Mouse (Mus musculus) heart, embryonic 10.5 days (tissue): ENCODE measurements at regions not wholly inside any gene's neighbourhood (a gene's known extent, or its start where the extent isn't known, plus 50 kb on each side); places are given as distances from the start of the nearest gene placed in this dataset.

ENCODE experiments used
- DNase-seq: peaks from one replicate; pipeline ENCODE4 v3.0.0-alpha.2; 2017; ENCODE audit warnings: low spot score
- H3K27ac ChIP-seq: fragments of 300-500 bp; sonication (generic); 2 replicates; pipeline ENCODE4 v1.5.1; 2016; ENCODE audit warnings: mild to moderate bottlenecking
- H3K27me3 ChIP-seq: fragments of 300-500 bp; sonication (generic); 2 replicates; pipeline ENCODE4 v1.6.1; 2016; ENCODE audit warnings: mild to moderate bottlenecking; ENCODE audit not compliant: poor library complexity, insufficient read depth, severe bottlenecking
- H3K36me3 ChIP-seq: fragments of 300-500 bp; sonication (generic); 2 replicates; pipeline ENCODE4 v1.6.1; 2016; ENCODE audit warnings: mild to moderate bottlenecking, moderate library complexity
- H3K4me1 ChIP-seq: fragments of 300-500 bp; sonication (generic); 2 replicates; pipeline ENCODE4 v1.6.1; 2016; ENCODE audit warnings: mild to moderate bottlenecking
- H3K4me3 ChIP-seq: fragments of 300-500 bp; sonication (generic); 2 replicates; pipeline ENCODE4 v1.5.1; 2016; ENCODE audit warnings: mild to moderate bottlenecking, moderate library complexity
- H3K9me3 ChIP-seq: fragments of 300-500 bp; sonication (generic); 2 replicates; pipeline ENCODE4 v1.6.1; 2016; ENCODE audit warnings: mild to moderate bottlenecking, moderate library complexity
- WGBS: fragments of 180-500 bp; shearing (Covaris S2); methylation state at CpG from one replicate; pipeline ENCODE4 v1.1.7; 2016; 5-methylcytosine and 5-hydroxymethylcytosine counted together

DNA sequence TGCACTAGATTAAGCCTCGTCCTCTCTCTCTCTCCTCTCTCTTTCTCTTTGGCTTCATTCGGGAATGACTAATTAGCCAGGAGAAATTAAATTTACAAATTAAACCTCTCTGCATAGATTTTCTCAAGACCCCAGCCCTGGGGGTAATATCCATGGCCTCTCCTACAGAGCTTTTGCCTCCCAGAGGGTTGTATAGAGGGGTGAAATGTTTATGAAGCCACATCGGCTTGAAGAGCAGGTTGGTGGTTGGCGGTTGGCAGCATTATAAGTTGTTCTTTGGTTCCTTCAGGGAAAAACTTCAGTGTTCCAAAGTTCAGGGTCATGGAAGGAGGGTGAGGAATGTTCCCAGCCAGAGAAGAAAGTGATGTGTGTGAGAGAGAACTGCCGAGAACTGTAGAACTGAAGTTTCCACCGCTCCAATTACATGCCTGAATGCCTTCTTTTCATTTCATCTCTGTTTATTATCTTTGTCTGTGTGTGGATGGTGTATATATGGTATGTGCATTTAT lies 97.4 kb upstream of the Adgrf1 start:
- H3K27me3 ChIP-seq = peaks cover 10% of the 10 kb centered on the region; the same call in 1 of the 2 replicates
- peak; percentile 16 for DNase-seq
- H3K4me3 ChIP-seq = no peak overlapping the region
- H3K27ac ChIP-seq = no peak overlapping the region
- H3K9me3 ChIP-seq = no peaks in the 10 kb centered on the region
- H3K4me1 ChIP-seq = no peaks in the 10 kb centered on the region
- WGBS = 81% methylated on average over 6 of the region's 6 CpGs
- H3K36me3 ChIP-seq = no peaks in the 10 kb centered on the region

DNA sequence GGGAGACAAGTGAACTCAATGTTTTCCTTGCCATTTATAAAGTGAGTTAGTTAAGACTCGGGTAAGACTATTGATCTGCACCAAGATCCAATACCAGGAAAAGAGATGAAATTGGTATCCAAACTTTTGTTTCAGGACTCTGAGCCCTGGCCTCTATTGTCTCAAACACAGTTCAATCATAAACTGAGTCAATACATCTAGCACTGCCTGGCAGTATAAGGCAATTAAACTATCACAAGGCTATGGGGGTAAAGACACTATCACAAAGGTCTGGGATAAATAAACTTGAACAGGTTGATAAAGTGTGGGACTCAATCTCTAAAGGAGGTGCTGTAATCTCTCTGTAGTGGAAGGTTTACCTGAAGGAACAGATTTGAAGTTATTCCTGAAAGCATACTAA lies 95.3 kb upstream of the Adgrf1 start:
- Histone ChIP-seq H3K4me3 (no peak overlapping the region), H3K36me3 (no peaks in the 10 kb centered on the region), H3K27ac (no peak overlapping the region), H3K27me3 (peaks cover 10% of the 10 kb centered on the region; the same call in 1 of the 2 replicates), H3K9me3 (no peaks in the 10 kb centered on the region), H3K4me1 (no peaks in the 10 kb centered on the region)
- DNase-seq = no peak
- WGBS = 78% methylated on average over 1 of the region's 1 CpGs

DNA sequence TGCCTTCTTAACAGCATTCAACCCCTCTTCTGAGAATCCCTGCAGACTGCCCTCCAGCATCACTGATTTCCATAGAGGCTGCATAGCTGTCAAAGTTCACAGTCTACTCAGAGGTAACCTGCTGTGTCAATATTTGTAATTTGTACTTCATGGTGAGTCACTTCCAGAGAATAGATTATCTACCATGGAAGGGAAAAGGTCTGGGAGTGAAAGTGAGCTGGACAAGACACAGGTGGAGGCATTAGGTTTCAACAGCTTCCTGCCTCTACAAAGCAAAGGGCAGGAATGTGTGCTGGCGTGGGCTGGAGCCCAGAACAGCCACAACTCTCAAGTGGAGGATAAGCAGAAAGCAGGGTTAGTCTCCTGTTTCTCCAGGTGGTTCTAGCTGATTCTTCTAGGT lies 92.9 kb upstream of the Adgrf1 start:
- no peaks in the 10 kb centered on the region for H3K9me3 ChIP-seq
- H3K4me3 ChIP-seq = no peak overlapping the region
- WGBS = 17% methylated on average over 1 of the region's 1 CpGs
- no peaks in the 10 kb centered on the region for H3K4me1 ChIP-seq
- no peaks in the 10 kb centered on the region; the same call in 1 of the 2 replicates for H3K27me3 ChIP-seq
- no peak for DNase-seq
- no peak overlapping the region for H3K27ac ChIP-seq
- H3K36me3 ChIP-seq = no peaks in the 10 kb centered on the region

DNA sequence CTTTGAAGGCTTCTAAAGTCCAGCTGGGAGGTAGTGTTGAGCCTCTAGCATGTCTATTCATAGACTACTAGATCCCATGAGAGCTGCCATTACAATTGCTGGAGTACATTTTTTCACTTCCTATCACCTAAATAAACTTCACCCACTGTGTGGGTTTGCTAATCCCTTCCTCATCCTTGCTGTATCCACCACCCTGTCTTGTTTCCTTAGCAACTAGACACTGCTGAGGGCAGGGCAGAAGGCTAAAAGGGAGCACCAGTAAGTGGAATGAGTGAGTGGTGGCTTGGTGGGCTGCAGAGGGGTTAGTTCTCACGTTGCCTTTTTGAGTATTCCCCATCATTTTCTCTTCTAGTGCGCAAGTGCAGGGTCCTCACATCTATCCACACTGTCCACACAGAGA lies 80.1 kb upstream of the Adgrf1 start:
- Histone ChIP-seq H3K27me3 (no peaks in the 10 kb centered on the region), H3K4me1 (no peaks in the 10 kb centered on the region), H3K4me3 (no peak overlapping the region), H3K36me3 (no peaks in the 10 kb centered on the region), H3K27ac (no peak overlapping the region), H3K9me3 (no peaks in the 10 kb centered on the region)
- no peak for DNase-seq
- WGBS = 65% methylated on average over 2 of the region's 2 CpGs

DNA sequence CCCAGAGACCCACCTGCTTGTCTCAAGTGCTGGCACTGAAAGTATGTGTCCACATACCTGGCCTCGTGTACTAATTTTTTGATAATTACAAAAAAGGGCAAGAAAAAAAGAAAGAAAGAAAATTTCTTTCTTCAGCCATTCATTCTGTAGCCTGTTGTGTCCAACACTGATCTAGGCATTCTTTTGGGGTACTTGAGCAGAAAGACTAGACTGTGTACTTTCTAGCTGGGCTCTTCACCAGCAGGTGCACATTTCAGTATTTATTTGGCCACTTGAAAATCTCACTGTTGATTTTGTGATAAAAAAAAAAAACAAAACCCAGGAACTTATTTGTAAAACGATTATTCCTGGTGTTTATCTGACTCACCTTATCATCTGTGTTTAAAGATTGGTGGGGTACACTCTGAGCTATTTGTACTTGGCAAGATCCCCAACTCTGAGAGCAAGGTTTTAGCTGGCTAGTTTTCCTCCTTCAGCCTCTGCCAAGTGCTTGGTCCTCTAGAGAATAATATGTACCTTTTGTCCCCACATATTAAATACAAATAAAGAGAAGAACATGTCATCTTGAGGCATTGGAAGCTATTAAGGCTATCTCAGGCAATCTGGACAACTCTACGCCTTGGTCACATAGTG lies 79.2 kb upstream of the Adgrf1 start:
- WGBS = 61% methylated on average over 3 of the region's 3 CpGs
- H3K36me3 ChIP-seq = no peaks in the 10 kb centered on the region
- no peak overlapping the region for H3K27ac ChIP-seq
- H3K4me1 ChIP-seq = no peaks in the 10 kb centered on the region
- H3K27me3 ChIP-seq = no peaks in the 10 kb centered on the region
- no peak for DNase-seq
- no peak overlapping the region for H3K4me3 ChIP-seq
- no peaks in the 10 kb centered on the region for H3K9me3 ChIP-seq

DNA sequence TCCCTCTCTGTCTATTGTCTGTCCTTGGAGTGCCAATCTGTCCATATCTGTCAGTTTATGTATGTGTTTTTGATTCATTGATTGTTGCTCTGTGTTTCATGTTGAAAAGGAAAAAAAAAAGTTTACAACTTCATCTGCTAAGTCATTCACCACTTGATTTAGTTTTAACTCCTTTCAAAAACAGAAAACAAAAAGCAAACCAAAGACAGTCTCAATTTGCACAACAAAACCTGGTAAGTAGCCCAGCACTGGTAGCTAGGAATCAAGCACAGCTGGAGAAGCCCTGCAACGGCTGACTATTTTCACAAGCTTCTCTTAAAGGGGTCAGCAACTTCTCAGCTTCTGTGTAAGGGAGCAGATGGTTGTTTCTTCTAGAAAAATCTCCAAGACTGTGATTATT lies 72.9 kb upstream of the Adgrf1 start:
- 59% methylated on average over 1 of the region's 1 CpGs for WGBS

DNA sequence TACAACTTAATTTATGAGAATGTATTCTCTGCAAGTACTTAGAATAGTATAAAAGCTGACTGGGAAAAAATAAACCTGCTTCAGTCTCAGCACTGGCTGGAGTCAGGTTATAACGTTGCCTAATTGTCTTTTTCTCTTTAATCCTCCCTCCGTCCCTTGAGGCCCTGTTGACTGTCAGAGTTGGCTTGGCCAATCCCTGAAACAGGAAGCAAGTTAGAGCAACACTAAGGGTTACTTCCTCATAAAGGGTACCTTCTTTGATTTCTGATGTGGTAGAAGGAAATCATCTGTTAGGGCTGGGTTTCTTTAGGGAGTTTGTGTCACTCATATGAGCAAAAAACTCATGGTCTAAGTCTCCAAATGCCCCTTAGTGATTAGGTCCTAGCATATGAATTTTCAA lies 69.3 kb upstream of the Adgrf1 start:
- H3K36me3 ChIP-seq = no peaks in the 10 kb centered on the region
- no peak overlapping the region for H3K27ac ChIP-seq
- no peak overlapping the region for H3K4me3 ChIP-seq
- H3K4me1 ChIP-seq = no peaks in the 10 kb centered on the region
- DNase-seq = no peak
- H3K9me3 ChIP-seq = no peaks in the 10 kb centered on the region
- 71% methylated on average over 2 of the region's 2 CpGs for WGBS
- no peaks in the 10 kb centered on the region for H3K27me3 ChIP-seq

More for the DNA sequence above, 72.9 kb upstream of the Adgrf1 start:
- H3K4me1 ChIP-seq = no peaks in the 10 kb centered on the region
- no peak overlapping the region for H3K4me3 ChIP-seq
- no peaks in the 10 kb centered on the region for H3K27me3 ChIP-seq
- no peaks in the 10 kb centered on the region for H3K36me3 ChIP-seq
- H3K9me3 ChIP-seq = no peaks in the 10 kb centered on the region
- H3K27ac ChIP-seq = no peak overlapping the region
- DNase-seq = no peak

DNA sequence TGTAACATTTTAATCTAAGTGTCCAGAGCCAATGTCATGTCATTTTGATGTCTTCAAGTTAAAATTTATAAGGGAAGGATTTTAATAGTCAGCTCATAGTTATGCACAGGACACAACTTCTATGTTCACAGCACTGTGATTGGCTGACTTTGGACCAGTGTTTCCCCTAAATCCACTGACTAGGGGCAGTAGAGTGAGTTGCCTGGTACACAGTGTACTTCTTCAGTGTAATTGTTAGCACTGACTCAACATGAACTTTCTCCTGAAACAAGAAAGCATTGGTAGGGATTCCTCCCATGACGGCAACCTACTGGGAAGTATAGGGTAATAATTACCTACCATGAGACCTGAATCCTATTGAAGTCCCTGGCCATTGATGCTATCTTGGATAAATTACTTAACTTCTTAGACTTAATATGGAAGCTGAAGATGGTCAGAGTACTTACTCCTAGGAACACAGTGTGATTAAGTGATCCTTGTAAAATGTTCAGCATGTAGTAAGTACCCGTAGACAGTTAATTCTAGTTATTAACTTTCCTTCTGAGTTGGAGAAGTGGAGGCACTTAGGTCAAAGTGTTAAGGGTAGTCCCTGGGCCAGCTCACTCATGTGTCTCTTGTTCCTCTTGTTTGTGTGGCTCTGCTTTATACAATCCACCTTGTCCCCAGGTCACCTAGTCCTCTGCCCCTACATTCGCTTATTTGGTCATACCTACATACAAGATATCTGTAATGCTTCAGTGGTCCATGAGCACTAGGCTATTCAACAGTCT lies 63.2 kb upstream of the Adgrf1 start:
- no peaks in the 10 kb centered on the region for H3K36me3 ChIP-seq
- H3K4me3 ChIP-seq = no peak overlapping the region
- H3K27me3 ChIP-seq = no peaks in the 10 kb centered on the region
- no peaks in the 10 kb centered on the region for H3K4me1 ChIP-seq
- H3K9me3 ChIP-seq = no peaks in the 10 kb centered on the region
- 90% methylated on average over 3 of the region's 3 CpGs for WGBS
- H3K27ac ChIP-seq = no peak overlapping the region
- DNase-seq = peak; percentile 13

DNA sequence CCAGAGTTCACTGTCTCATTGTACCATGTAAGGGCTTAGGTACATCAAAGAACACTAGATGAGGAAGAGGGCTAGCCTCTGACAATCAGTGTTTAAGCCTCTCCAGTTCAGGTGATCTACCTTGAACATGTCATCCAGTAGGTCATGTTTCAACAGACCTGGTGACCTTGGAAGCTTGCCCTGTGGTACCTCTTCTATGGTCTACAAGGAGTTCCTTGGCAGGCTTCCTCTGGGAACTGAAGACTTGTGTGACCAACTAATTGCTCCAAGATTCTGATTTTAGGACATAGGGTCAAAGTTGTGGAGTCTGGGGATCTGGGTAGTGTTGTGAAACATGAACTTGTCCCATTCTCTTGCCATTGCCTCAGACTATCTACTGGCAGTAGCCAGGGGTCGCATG lies 60.4 kb upstream of the Adgrf1 start:
- no peak overlapping the region for H3K27ac ChIP-seq
- H3K4me1 ChIP-seq = no peaks in the 10 kb centered on the region
- H3K36me3 ChIP-seq = no peaks in the 10 kb centered on the region
- DNase-seq = peak; percentile 46
- H3K4me3 ChIP-seq = no peak overlapping the region
- WGBS = 71% methylated on average over 1 of the region's 1 CpGs
- H3K27me3 ChIP-seq = no peaks in the 10 kb centered on the region
- H3K9me3 ChIP-seq = no peaks in the 10 kb centered on the region

DNA sequence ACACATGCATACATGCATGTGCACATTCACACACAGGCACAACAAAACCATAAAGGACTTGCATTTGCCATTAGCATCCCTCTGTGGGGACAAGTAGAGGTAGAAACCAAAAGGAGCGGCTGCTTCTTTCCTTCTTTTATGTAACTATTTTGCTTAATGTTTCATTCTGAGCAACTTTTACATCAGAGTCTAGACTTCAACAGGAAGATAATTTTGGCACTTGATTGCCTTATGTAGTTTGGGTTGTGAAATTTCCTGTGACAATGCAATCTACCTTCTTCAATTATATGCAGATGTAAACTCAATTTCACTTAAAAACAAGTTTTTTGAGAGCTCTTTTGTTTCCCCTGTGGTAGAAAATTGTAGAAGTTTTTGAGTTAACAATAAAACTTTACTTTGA lies 56.1 kb upstream of the Adgrf1 start:
- 94% methylated on average over 1 of the region's 1 CpGs for WGBS
- no peak for DNase-seq
- no peak overlapping the region for H3K27ac ChIP-seq
- no peak overlapping the region for H3K4me3 ChIP-seq
- no peaks in the 10 kb centered on the region for H3K9me3 ChIP-seq
- no peaks in the 10 kb centered on the region for H3K27me3 ChIP-seq
- H3K36me3 ChIP-seq = no peaks in the 10 kb centered on the region
- no peaks in the 10 kb centered on the region for H3K4me1 ChIP-seq

DNA sequence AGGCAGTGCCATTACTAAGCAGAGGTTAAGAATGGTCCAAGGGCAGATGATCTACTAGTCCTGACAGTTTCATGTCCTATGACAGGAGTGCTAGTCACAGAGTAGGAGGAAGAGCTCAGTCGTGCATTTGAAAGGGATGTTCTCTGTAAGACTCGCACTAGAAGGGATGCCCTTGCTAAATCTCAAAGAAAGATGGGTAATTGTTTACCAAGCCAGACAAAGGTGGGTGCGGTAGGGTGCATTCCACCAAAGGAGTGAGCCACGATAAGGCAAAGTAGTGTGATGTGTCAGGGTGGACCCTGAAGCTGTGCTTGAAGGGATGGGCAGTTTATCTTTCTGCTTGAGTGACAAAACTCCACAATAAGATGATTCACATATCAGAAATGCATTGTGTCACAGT lies 50.5 kb upstream of the Adgrf1 start:
- no peak overlapping the region for H3K4me3 ChIP-seq
- no peaks in the 10 kb centered on the region for H3K9me3 ChIP-seq
- no peaks in the 10 kb centered on the region for H3K27me3 ChIP-seq
- no peak overlapping the region for H3K27ac ChIP-seq
- H3K36me3 ChIP-seq = no peaks in the 10 kb centered on the region
- no peaks in the 10 kb centered on the region for H3K4me1 ChIP-seq
- WGBS = 76% methylated on average over 4 of the region's 4 CpGs
- DNase-seq = no peak
